Mouse (Mus musculus) embryo, embryonic 11 days (tissue): ENCODE measurements around the gene Vmn1r225.
"Not testable (repeated sequence)": the region's sequence is repeated elsewhere in the genome, so short reads cannot be mapped to it uniquely, and the experiment has no call there.

ENCODE experiments used
- DNase-seq: peaks from one replicate; pipeline ENCODE4 v3.0.0-alpha.2; 2015

The Vmn1r225 gene

GRCm38 (mm10) chr17:20497858-20498257 lies at the start of gene Vmn1r225:
Gene Vmn1r225, plus strand, starts transcription at chr17:20498158.
- DNase-seq = no peak

GRCm38 (mm10) chr17:20473311-20473710 lies 24.6 kb upstream of the Vmn1r225 start:
- DNase-seq = peak; percentile 46

- DNase-seq = no peak
Observed at GRCm38 (mm10) chr17:20481231-20481630, 16.7 kb upstream of the Vmn1r225 start, which contains the start of gene Vmn2r108. Gene Vmn2r108, minus strand, starts transcription at chr17:20481331.

DNA sequence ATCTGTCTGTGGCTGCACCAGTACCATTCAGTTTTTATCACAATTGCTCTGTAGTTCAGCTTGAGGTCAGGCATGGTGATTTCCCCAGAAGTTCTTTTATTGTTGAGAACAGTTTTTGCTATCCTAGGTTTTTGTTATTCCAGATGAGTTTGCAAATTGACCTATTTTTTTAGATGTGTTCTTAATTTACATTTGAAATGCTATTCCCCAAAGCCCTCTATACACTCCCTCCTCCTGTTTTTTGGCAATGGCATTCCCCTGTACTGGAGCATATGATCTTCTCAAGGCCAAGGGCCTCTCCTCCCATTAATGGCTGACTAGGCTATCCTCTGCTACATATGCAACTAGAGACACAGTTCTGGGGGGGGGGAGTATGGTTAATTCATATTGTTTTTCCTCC lies 10.3 kb downstream of the Vmn1r225 start:
- not testable (repeated sequence) for DNase-seq
